Mouse (Mus musculus): ENCODE results near the gene Arhgap24. TPM values are rescaled to one million over a fixed set of nuclear protein-coding genes. Genes with fewer than 3 reads are reported as not detected.

The Arhgap24 gene
- polyA plus RNA-seq, 1 experiment, result 6.8 TPM

- peak; percentile 60 for DNase-seq (ENCODE audit: low read depth)
- no peak for TF ChIP-seq POLR2A (IDR thresholded peaks at IDR 0.05; ENCODE audit: borderline replicate concordance, extremely low read depth, insufficient read depth, insufficient read length, poor library complexity, severe bottlenecking)
- TF ChIP-seq CTCF (IDR thresholded peaks at IDR 0.05; ENCODE audit: borderline replicate concordance, extremely low read depth, insufficient read depth, insufficient read length), result no peak
These were observed 238.3 kb downstream of the Arhgap24 start for GRCm38 (mm10) chr5:102719368-102719972.

DNA sequence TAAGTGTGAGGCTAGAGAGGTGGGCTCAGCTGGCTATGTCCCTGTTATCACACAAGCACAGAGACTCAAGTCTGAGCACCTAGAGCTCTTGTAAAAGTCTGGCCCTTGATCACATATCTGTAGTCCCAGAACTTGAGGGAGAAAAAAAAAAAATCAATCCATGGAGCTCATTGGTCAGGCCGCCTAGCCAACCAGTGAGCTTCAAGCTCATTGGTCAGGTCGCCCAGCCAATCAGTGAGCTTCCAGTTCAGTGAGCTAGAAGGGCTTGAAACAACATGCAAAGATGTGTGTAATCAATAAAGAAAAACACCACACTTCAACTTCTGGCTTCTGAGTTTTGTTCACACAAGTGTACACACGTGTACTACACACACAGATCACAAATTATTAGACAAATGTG lies 242.4 kb downstream of the Arhgap24 start:
- no peak for DNase-seq (ENCODE audit: low read depth)
- TF ChIP-seq CTCF (IDR thresholded peaks at IDR 0.05; ENCODE audit: borderline replicate concordance, extremely low read depth, insufficient read depth, insufficient read length), result no peak
- TF ChIP-seq POLR2A (IDR thresholded peaks at IDR 0.05; ENCODE audit: borderline replicate concordance, extremely low read depth, insufficient read depth, insufficient read length, poor library complexity, severe bottlenecking), result no peak

GRCm38 (mm10) chr5:102724813-102725348 lies 243.7 kb downstream of the Arhgap24 start:
- no peak for TF ChIP-seq POLR2A (IDR thresholded peaks at IDR 0.05; ENCODE audit: borderline replicate concordance, extremely low read depth, insufficient read depth, insufficient read length, poor library complexity, severe bottlenecking)
- TF ChIP-seq CTCF (IDR thresholded peaks at IDR 0.05; ENCODE audit: borderline replicate concordance, extremely low read depth, insufficient read depth, insufficient read length), result no peak
- DNase-seq (ENCODE audit: low read depth), result no peak

- no peak for DNase-seq (ENCODE audit: low read depth)
- TF ChIP-seq CTCF (IDR thresholded peaks at IDR 0.05; ENCODE audit: borderline replicate concordance, extremely low read depth, insufficient read depth, insufficient read length), result no peak
- no peak for TF ChIP-seq POLR2A (IDR thresholded peaks at IDR 0.05; ENCODE audit: borderline replicate concordance, extremely low read depth, insufficient read depth, insufficient read length, poor library complexity, severe bottlenecking)
These were observed 244.2 kb downstream of the Arhgap24 start for GRCm38 (mm10) chr5:102725365-102725764.

DNA sequence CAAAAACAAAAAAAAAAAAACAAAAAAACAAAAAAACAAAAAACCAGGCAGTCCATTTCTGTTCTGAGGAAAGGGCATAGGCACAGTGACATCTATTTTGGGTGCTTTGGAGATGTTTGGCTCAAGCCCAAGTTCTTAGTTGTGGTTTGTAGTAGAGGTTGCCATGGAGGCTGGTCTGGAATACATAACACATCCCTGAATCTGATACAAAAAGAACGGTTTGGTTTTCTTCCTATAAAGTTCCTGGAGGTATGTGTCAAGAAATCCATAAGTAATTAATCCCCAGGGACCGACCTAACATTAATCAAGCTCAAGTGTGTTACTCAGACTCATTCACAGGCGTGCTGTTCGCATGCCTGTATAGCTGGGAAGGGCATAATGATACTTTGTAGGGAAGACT lies 245.8 kb downstream of the Arhgap24 start:
- DNase-seq (ENCODE audit: low read depth), result peak; percentile 66
- no peak for TF ChIP-seq POLR2A (IDR thresholded peaks at IDR 0.05; ENCODE audit: borderline replicate concordance, extremely low read depth, insufficient read depth, insufficient read length, poor library complexity, severe bottlenecking)

DNA sequence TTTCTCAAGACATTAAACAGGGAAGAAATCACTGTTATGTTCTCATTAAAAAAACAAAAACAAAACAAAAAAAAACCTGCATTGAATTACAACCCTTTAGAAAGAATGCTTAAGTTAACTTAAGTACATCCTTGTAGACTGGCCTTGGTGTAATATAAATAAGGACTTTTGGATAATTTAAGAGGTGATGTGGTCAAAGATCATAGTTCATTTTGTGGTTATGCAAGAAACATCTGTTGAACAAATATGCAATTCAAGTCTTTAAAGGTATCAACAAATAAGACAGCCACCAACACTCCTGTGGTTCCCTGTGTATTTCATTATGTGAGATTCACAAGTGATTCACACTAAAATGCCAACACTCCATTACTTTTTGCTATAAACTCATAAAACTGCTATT lies 247.3 kb downstream of the Arhgap24 start:
- no peak for TF ChIP-seq CTCF (IDR thresholded peaks at IDR 0.05; ENCODE audit: borderline replicate concordance, extremely low read depth, insufficient read depth, insufficient read length)
- TF ChIP-seq POLR2A (IDR thresholded peaks at IDR 0.05; ENCODE audit: borderline replicate concordance, extremely low read depth, insufficient read depth, insufficient read length, poor library complexity, severe bottlenecking), result no peak
- DNase-seq (ENCODE audit: low read depth), result no peak

- no peak for DNase-seq (ENCODE audit: low read depth)
These were observed 248.3 kb downstream of the Arhgap24 start for GRCm38 (mm10) chr5:102729476-102729875.

GRCm38 (mm10) chr5:102736131-102736530 lies 254.9 kb downstream of the Arhgap24 start:
- TF ChIP-seq POLR2A (IDR thresholded peaks at IDR 0.05; ENCODE audit: borderline replicate concordance, extremely low read depth, insufficient read depth, insufficient read length, poor library complexity, severe bottlenecking) (no peak), CTCF (IDR thresholded peaks at IDR 0.05; ENCODE audit: borderline replicate concordance, extremely low read depth, insufficient read depth, insufficient read length) (no peak)
- no peak for DNase-seq (ENCODE audit: low read depth)

More at GRCm38 (mm10) chr5:102729476-102729875, 248.3 kb downstream of the Arhgap24 start:
- TF ChIP-seq CTCF (IDR thresholded peaks at IDR 0.05; ENCODE audit: borderline replicate concordance, extremely low read depth, insufficient read depth, insufficient read length), result no peak
- no peak for TF ChIP-seq POLR2A (IDR thresholded peaks at IDR 0.05; ENCODE audit: borderline replicate concordance, extremely low read depth, insufficient read depth, insufficient read length, poor library complexity, severe bottlenecking)

DNA sequence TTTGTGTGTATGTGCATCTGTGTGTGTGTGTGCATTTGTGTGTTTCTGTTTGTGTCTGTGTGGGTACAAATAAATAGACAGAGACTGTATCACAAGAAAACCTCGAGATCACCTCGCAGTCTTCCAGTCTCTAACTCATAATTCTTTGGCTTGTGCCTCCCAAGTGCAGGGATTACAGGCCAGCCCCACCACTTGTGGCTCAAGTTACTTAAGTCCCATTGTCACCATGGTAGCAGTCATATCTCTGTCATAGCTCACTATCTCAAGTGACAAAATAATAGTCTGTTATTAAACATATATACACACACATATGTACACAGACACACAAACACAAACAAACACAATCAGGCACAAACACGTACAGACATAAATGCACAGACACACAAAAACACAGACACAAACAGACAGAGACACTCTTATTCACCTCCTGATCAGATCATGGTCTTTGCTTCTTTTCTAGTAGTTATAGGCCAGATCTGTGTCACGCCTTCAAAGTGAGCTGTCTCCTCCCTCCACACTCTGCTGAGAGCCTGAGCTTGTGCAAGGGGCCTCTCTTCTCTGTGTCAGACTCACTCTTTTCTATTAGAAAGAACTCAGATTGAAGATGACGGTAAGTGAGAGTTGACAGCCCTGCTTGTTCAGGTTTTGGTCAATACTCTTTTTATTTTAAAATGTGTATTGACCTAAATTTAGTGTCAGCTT lies 261.5 kb downstream of the Arhgap24 start:
- no peak for DNase-seq (ENCODE audit: low read depth)
- no peak for TF ChIP-seq POLR2A (IDR thresholded peaks at IDR 0.05; ENCODE audit: borderline replicate concordance, extremely low read depth, insufficient read depth, insufficient read length, poor library complexity, severe bottlenecking)
- no peak for TF ChIP-seq CTCF (IDR thresholded peaks at IDR 0.05; ENCODE audit: borderline replicate concordance, extremely low read depth, insufficient read depth, insufficient read length)

DNA sequence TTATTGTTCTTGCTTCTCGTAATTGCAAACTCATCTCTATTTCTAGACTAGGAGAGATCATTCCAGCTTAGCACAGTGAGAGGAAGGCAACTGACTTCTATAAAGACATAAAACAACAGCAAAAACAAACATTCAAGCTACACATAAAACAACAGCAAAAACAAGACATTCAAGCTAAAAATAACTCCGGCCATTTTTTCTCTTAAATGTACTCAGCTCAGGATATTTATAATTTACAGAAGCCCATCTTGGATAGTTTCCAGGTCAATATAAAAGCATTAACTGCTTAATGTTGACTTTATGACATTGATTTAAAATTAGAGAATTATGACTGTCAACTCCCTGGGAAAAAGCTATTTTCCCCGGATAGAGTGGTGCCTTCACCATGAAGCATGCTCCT lies 262.2 kb downstream of the Arhgap24 start:
- no peak for TF ChIP-seq POLR2A (IDR thresholded peaks at IDR 0.05; ENCODE audit: borderline replicate concordance, extremely low read depth, insufficient read depth, insufficient read length, poor library complexity, severe bottlenecking)
- no peak for TF ChIP-seq CTCF (IDR thresholded peaks at IDR 0.05; ENCODE audit: borderline replicate concordance, extremely low read depth, insufficient read depth, insufficient read length)
- no peak for DNase-seq (ENCODE audit: low read depth)

DNA sequence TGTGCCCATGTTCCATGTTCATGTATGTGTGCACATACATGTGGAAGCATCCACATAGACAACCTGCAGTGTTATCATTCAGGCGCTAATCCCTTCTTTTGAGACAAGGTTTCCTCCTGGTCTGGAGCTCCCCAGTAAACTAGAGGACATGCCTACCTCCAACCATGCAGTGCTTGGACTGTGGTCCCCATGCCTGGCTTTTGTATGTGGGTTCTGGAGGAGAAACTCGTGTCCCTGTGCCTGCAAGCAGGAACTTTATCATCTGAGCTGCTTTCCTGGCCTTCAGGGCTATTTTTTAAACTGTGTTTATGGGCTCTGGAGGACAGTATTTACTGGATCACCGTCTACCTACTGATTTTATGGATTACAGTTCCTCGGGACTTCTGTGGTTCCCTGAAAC lies 262.9 kb downstream of the Arhgap24 start:
- TF ChIP-seq POLR2A (IDR thresholded peaks at IDR 0.05; ENCODE audit: borderline replicate concordance, extremely low read depth, insufficient read depth, insufficient read length, poor library complexity, severe bottlenecking) (no peak), CTCF (IDR thresholded peaks at IDR 0.05; ENCODE audit: borderline replicate concordance, extremely low read depth, insufficient read depth, insufficient read length) (no peak)
- no peak for DNase-seq (ENCODE audit: low read depth)

- peak; percentile 72 for DNase-seq (ENCODE audit: low read depth)
- TF ChIP-seq POLR2A (IDR thresholded peaks at IDR 0.05; ENCODE audit: borderline replicate concordance, extremely low read depth, insufficient read depth, insufficient read length, poor library complexity, severe bottlenecking) (no peak), CTCF (IDR thresholded peaks at IDR 0.05; ENCODE audit: borderline replicate concordance, extremely low read depth, insufficient read depth, insufficient read length) (no peak)
These were observed 267.0 kb downstream of the Arhgap24 start for GRCm38 (mm10) chr5:102748146-102748545.
